Mouse (Mus musculus) bone marrow, adult 2 months (tissue): Measurements from ENCODE around the gene Snhg11.

Experiments
- CTCF ChIP-seq: fragments of 200-500 bp; IDR thresholded peaks from 2 replicates; pipeline ENCODE4 v1.5.1; 2011; ENCODE audit warnings: low read length, control low read depth; ENCODE audit not compliant: control insufficient read depth, insufficient read depth
- POLR2A ChIP-seq: fragments of 200-500 bp; IDR thresholded peaks from 2 replicates; pipeline ENCODE4 v1.6.1; 2011; ENCODE audit warnings: low read depth, mild to moderate bottlenecking, control low read depth, low read length, borderline replicate concordance; ENCODE audit not compliant: control insufficient read depth

DNA sequence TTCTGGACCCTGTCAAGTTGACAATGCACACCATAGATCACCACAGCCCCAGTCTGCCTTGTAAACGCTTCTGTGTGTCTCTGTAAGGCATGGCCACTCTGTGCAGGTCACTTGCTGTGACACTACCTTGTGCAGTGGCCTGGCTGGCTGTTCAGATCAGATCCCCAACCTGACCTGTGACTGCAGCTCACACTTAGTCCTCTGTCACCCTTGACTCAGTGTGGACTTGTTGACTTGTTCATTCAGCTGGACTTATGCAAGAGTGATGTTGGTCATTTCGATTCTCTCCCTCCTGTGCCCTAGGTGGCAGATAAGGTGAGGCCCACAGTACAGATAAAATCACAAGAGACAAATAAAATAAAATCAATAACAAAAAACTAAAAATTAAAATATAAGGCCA lies 34.1 kb upstream of the Snhg11 start:
- TF ChIP-seq POLR2A = no peak
- no peak for TF ChIP-seq CTCF
